Mouse (Mus musculus): ENCODE data around the gene Gpc5. TPM values are rescaled to one million over a fixed set of nuclear protein-coding genes. Genes with fewer than 3 reads are reported as not detected.

Gpc5 gene
- polyA plus RNA-seq, 1 experiment from 2014 or later: 0.07 TPM

- Histone ChIP-seq H3K9me3 (ENCODE audit: control insufficient read depth, low read length) (no peaks in the 10 kb centered on the region), H3K4me3 (ENCODE audit: low read depth, low read length) (no peak overlapping the region), H3K27ac (replicated peaks) (no peak overlapping the region), H3K9ac (ENCODE audit: low read length) (no peak overlapping the region), H3K27me3 (ENCODE audit: control insufficient read depth, insufficient read depth, low read length) (no peaks in the 10 kb centered on the region), H3K36me3 (ENCODE audit: control insufficient read depth, insufficient read depth, low read length) (no peaks in the 10 kb centered on the region), H3K4me2 (replicated peaks; ENCODE audit: low read depth) (no peak overlapping the region), H3K4me1 (replicated peaks; ENCODE audit: control insufficient read depth, insufficient read depth) (no peaks in the 10 kb centered on the region)
- DNase-seq (ENCODE audit: low spot score) (no peak), ATAC-seq (ENCODE audit: low FRiP score, low TSS enrichment) (no peak)
- WGBS: 79% methylated on average over 4 of the region's 4 CpGs
- TF ChIP-seq EP300 (optimal IDR thresholded peaks at IDR 0.05): no peak
- no peak for TF ChIP-seq CTCF (IDR thresholded peaks at IDR 0.05; ENCODE audit: low read depth)
These were observed 460.0 kb downstream of the Gpc5 start for GRCm38 (mm10) chr14:115551996-115552395.

- ATAC-seq (ENCODE audit: low FRiP score, low TSS enrichment) (no peak), DNase-seq (ENCODE audit: low spot score) (no peak)
- Histone ChIP-seq H3K9me3 (ENCODE audit: control insufficient read depth, low read length) (no peaks in the 10 kb centered on the region), H3K27ac (replicated peaks) (no peak overlapping the region), H3K4me3 (ENCODE audit: low read depth, low read length) (no peak overlapping the region), H3K4me1 (replicated peaks; ENCODE audit: control insufficient read depth, insufficient read depth) (no peaks in the 10 kb centered on the region), H3K27me3 (ENCODE audit: control insufficient read depth, insufficient read depth, low read length) (no peaks in the 10 kb centered on the region), H3K9ac (ENCODE audit: low read length) (no peak overlapping the region), H3K36me3 (ENCODE audit: control insufficient read depth, insufficient read depth, low read length) (no peaks in the 10 kb centered on the region), H3K4me2 (replicated peaks; ENCODE audit: low read depth) (no peak overlapping the region)
- 70% methylated on average over 3 of the region's 3 CpGs for WGBS
- no peak for TF ChIP-seq CTCF (IDR thresholded peaks at IDR 0.05; ENCODE audit: low read depth)
- no peak for TF ChIP-seq EP300 (optimal IDR thresholded peaks at IDR 0.05)
These were observed 488.6 kb downstream of the Gpc5 start for GRCm38 (mm10) chr14:115580466-115581255.

- H3K27ac ChIP-seq (replicated peaks): no peak overlapping the region
- H3K27me3 ChIP-seq (ENCODE audit: control insufficient read depth, insufficient read depth, low read length): no peaks in the 10 kb centered on the region
- no peak overlapping the region for H3K4me3 ChIP-seq (ENCODE audit: low read depth, low read length)
- H3K4me2 ChIP-seq (replicated peaks; ENCODE audit: low read depth): no peak overlapping the region
- no peaks in the 10 kb centered on the region for H3K4me1 ChIP-seq (replicated peaks; ENCODE audit: control insufficient read depth, insufficient read depth)
- H3K9me3 ChIP-seq (ENCODE audit: control insufficient read depth, low read length): no peaks in the 10 kb centered on the region
- TF ChIP-seq CTCF (IDR thresholded peaks at IDR 0.05; ENCODE audit: low read depth) (no peak), EP300 (optimal IDR thresholded peaks at IDR 0.05) (no peak)
- H3K36me3 ChIP-seq (ENCODE audit: control insufficient read depth, insufficient read depth, low read length): no peaks in the 10 kb centered on the region
- no peak overlapping the region for H3K9ac ChIP-seq (ENCODE audit: low read length)
- ATAC-seq (ENCODE audit: low FRiP score, low TSS enrichment): no peak
- no peak for DNase-seq (ENCODE audit: low spot score)
- WGBS: 79% methylated on average over 2 of the region's 2 CpGs
These were observed 489.2 kb downstream of the Gpc5 start for GRCm38 (mm10) chr14:115581256-115581633.

- Histone ChIP-seq H3K4me1 (replicated peaks; ENCODE audit: control insufficient read depth, insufficient read depth) (no peaks in the 10 kb centered on the region), H3K4me2 (replicated peaks; ENCODE audit: low read depth) (no peak overlapping the region), H3K9me3 (ENCODE audit: control insufficient read depth, low read length) (no peaks in the 10 kb centered on the region), H3K27me3 (ENCODE audit: control insufficient read depth, insufficient read depth, low read length) (no peaks in the 10 kb centered on the region), H3K27ac (replicated peaks) (no peak overlapping the region), H3K36me3 (ENCODE audit: control insufficient read depth, insufficient read depth, low read length) (no peaks in the 10 kb centered on the region), H3K9ac (ENCODE audit: low read length) (no peak overlapping the region), H3K4me3 (ENCODE audit: low read depth, low read length) (no peak overlapping the region)
- WGBS: 66% methylated on average over 8 of the region's 8 CpGs
- TF ChIP-seq CTCF (IDR thresholded peaks at IDR 0.05; ENCODE audit: low read depth) (peak; percentile 68), EP300 (optimal IDR thresholded peaks at IDR 0.05) (no peak)
- ATAC-seq (ENCODE audit: low FRiP score, low TSS enrichment) (no peak), DNase-seq (ENCODE audit: low spot score) (no peak)
These were observed 508.4 kb downstream of the Gpc5 start for GRCm38 (mm10) chr14:115600259-115601029.

GRCm38 (mm10) chr14:115614154-115614553 is 522.1 kb downstream of the Gpc5 start:
- H3K9ac ChIP-seq (ENCODE audit: low read length): no peak overlapping the region
- no peaks in the 10 kb centered on the region for H3K9me3 ChIP-seq (ENCODE audit: control insufficient read depth, low read length)
- no peaks in the 10 kb centered on the region for H3K4me1 ChIP-seq (replicated peaks; ENCODE audit: control insufficient read depth, insufficient read depth)
- ATAC-seq (ENCODE audit: low FRiP score, low TSS enrichment) (no peak), DNase-seq (ENCODE audit: low spot score) (no peak)
- no peak overlapping the region for H3K4me3 ChIP-seq (ENCODE audit: low read depth, low read length)
- WGBS: 63% methylated on average over 4 of the region's 4 CpGs
- no peak overlapping the region for H3K27ac ChIP-seq (replicated peaks)
- H3K36me3 ChIP-seq (ENCODE audit: control insufficient read depth, insufficient read depth, low read length): no peaks in the 10 kb centered on the region
- TF ChIP-seq CTCF (IDR thresholded peaks at IDR 0.05; ENCODE audit: low read depth) (no peak), EP300 (optimal IDR thresholded peaks at IDR 0.05) (no peak)
- no peaks in the 10 kb centered on the region for H3K27me3 ChIP-seq (ENCODE audit: control insufficient read depth, insufficient read depth, low read length)
- no peak overlapping the region for H3K4me2 ChIP-seq (replicated peaks; ENCODE audit: low read depth)

- Histone ChIP-seq H3K36me3 (ENCODE audit: control insufficient read depth, insufficient read depth, low read length) (no peaks in the 10 kb centered on the region), H3K27ac (replicated peaks) (no peak overlapping the region), H3K9me3 (ENCODE audit: control insufficient read depth, low read length) (no peaks in the 10 kb centered on the region), H3K9ac (ENCODE audit: low read length) (no peak overlapping the region), H3K4me3 (ENCODE audit: low read depth, low read length) (no peak overlapping the region), H3K4me2 (replicated peaks; ENCODE audit: low read depth) (no peak overlapping the region), H3K27me3 (ENCODE audit: control insufficient read depth, insufficient read depth, low read length) (no peaks in the 10 kb centered on the region), H3K4me1 (replicated peaks; ENCODE audit: control insufficient read depth, insufficient read depth) (no peaks in the 10 kb centered on the region)
- ATAC-seq (ENCODE audit: low FRiP score, low TSS enrichment) (no peak), DNase-seq (ENCODE audit: low spot score) (no peak)
- TF ChIP-seq EP300 (optimal IDR thresholded peaks at IDR 0.05) (no peak), CTCF (IDR thresholded peaks at IDR 0.05; ENCODE audit: low read depth) (no peak)
- 46% methylated on average over 2 of the region's 2 CpGs for WGBS
These were observed 524.3 kb downstream of the Gpc5 start for GRCm38 (mm10) chr14:115616305-115616704.
